Mouse (Mus musculus): ENCODE measurements around the gene Nucb2.
A peak's percentile ranks its signal among the peaks of the same experiment; 100 is the strongest.

Gene Nucb2

DNA sequence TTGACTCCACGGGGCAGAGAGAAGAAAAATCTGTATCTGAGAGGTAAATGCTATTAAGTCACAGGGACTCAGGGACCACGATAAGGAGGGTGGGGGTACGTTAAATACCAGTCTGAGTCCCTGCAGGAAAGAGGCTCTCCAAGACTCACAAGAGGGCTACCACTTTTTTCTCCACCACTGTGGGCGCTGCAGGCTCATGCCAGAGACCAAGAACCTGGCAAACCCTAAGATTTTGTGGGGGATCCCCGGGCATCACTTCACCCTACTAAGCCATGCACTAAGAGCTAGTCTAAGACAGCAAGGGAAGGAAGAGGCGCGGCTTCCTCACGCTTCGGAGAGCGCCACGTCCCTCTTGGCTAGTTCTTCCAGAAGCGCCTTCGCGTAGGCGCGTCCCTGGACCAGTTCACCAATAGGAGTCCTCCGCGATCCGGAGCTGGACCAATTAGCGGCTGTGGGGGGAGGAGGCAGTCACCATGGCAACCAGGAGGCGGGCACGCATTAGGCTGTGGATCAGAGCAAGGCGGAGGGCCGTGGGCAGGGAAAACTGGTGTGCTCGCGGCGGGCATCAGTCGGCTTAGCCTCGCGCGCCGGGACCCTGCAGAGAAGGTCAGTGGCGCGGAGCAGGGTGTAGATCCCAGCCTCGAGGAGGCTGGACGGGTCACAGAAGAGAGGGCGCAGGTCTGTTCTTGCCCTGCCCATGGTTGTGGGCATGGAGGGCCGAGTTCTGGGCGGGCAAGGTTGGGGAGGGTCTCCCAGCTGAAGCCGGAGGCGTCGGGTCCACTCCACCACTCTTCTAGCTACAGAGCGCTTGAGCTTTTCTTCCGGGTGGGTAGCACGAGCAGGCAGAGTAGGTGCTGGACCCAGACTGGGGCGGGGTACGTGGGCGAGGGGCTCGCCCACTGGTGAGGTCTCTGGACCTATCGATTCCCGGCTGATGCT lies at the start of gene Nucb2:
TSS of gene Nucb2 (plus strand) at position 491 of the 939 bp plus-strand sequence.
- DNase-seq = peak; percentile 99

DNA sequence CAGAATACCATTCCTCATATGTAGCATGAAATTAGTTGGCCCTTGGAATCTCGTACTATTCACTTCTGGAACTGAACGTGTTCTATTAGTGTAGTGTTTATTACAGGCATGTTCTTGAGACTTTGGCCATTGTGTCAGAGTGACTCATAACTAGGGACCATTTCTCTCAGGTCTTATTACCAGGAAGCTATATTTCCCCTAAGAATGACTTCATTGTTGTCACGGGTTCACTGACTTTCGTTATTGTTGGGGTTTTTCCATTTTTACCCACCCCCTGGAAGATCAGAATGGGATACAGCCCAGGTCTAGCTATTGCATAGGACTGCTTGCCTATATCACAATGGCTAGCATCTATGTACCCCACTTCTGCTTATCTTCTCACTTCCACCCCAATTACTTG lies 47.2 kb upstream of the Nucb2 start:
- DNase-seq = no peak

DNA sequence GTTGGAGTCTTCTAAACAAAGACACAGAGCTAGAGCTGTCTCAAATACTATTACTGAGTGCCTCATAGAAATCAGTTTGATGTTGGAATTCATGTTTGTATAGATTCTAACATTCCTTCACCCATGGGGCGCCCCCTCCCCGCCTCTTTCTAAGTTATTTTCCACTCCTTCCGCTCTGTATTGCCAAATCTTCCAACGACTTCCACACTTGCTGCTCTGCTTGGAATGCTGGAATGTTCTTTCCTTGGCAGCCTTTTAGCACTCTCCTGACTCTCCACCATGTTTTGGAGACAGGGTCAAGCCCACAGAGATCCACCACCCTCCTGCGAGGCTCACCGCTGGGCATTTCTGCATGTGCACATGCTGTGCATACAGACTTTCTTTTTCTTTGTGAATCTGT lies 46.8 kb upstream of the Nucb2 start:
- peak; percentile 25 for DNase-seq

DNA sequence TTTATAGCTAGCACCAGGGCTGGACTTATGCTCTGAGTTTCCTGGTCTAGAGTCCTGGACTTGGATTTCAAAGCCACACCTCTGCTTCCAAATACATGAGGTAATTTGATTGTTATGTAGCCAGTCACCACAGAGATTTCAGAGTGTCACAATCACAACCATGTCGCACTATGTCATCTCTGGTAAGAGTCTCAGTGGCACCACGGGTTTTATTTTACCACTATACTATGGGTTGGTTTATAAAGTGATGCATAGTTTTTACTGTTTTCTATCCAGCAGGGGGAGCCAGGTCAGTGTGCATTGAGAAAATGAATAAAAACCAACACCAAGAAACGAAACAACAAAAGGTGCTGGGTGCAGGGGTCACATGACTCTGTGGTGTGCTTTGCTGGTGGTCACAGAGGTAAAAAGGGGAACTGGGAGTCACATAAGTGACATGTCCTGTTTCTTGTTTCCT lies 45.2 kb upstream of the Nucb2 start:
- peak; percentile 51 for DNase-seq

DNA sequence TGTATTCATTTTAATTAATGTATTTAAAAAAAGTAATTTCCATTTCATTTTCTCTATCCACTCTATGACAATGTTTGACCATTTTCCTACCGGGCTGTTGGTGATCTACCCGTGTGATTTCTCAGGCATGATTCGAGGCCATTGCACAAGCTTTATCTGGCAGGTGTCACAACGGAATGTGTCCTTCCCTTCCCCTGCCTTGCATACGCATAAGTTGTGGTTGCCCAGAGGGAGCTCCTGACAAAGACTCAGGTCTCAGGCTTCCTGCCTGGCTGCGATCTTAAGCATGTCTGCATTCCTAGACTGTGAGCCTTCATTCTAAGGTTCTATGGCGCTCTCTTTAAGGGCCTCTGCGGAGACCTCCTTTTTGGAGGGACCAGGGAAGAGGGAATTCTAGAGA lies 42.1 kb upstream of the Nucb2 start:
- DNase-seq = peak; percentile 19

DNA sequence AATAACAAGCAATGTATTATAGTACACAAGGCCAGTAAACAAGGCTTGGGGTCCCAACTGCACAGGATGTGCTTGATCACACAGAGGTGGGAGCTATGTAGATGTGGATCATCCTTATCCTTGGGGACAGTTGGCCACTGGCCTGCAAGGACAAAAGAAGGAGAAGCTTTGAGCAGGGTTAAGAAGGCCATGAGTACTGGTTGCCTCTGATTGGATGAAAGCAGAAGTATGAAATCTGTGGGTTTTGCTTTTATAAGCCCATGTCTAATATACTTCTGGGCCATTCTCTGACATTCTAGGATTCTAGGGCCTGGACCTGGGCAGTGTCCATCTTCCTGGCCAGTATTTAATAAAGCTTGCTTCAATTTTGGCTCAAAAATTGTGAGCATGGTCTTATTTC lies 28.3 kb upstream of the Nucb2 start:
- no peak for DNase-seq

DNA sequence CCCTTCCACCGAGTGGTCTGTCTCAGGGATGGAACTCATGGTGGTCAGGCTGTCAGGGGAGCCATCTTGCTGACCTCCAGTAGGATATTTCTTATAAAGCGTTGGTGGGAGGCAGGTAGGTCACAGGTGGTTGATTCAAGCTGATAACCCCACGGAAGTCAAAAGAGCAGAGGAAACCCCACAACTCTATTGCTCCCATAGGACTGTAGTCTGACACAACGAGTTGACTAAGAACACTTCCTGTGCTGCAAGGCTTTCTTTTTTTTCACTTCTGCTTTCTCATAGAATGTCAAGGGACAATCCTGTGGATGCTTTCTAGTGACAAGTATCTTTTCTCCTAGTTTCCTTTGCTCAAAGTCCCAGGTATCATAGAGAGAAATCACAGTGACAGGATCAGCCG lies 27.9 kb upstream of the Nucb2 start:
- DNase-seq = no peak

DNA sequence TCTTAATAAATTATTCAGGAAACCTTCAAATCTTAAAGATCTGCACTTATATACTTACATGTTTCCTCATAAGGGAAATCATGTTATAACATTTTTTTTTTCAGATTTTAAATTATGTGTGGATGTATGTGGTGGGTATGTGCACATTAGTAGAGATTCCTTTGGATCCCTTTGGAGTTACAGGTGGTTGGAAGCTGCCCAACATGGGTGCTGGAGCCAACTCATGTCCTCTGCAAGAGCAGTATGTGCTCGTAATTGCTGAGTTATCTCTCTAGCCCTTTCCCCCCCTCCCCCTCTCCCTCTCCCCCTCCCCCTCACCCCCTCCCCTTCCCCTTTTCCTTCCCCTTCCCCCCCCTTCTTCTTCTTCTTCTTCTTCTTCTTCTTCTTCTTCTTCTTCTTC lies 21.1 kb upstream of the Nucb2 start:
- no peak for DNase-seq

DNA sequence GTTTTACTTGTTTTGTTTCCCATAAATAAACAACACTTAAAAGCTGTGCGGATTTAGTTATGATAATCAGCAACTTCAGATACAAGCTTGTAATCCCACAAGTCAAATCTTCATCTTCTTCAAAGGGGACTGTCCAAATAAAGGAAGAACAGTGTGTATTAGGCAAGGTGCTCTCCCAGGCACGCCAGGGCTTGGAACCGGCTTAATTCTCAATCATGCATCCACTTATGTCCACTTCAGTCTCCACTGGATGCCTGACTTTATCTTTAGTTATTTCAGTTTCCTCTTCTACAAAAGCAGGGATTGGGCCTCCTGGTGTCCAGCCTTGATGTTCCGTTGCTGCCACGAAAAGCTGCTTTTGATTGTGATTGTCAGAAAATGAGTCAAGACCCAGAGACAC lies 20.4 kb upstream of the Nucb2 start:
- no peak for DNase-seq

DNA sequence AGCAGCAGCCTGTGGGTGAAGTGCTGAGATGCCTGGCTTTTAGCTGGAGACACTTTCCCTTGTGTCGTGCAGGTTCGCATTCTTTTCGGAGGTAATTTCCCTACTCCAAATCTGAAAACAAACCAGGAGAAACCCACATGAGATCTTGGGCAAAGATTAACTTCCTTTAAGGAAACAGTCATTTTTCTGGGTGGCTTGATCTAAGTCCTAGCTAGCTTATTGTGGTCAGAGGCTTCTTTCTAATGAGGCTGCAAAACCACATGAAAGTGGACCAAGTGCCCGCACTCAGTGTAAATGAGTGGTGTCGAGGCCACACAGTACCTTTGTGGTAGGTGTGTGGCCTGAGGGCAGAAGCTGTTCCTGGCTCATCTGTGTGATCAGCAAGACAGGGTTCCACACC lies 20.0 kb upstream of the Nucb2 start:
- no peak for DNase-seq

DNA sequence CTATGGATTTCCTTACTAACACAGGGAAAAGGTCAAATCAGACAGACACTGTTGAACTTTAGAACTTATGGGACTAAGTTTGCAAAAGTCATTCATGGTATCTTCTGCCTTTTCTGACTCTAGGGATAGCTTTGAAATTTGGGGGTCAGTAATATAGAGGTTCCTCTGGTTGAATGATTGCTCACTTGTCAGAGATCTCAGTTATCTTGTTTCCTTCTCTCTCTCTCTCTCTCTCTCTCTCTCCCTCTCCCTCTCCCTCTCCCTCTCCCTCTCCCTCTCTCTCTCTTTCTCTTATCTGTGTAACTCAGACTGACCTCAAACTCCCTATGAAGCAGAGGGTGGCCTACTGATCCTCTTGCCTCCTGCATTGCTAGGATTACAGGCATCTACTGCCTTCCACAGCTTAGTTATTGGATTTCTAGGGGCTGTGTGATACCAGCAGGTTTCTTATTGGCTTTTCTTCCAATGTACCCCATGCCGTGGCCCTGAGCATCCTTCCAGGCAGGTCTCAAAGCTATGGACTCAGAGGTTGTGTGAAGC lies 19.0 kb upstream of the Nucb2 start:
- no peak for DNase-seq

DNA sequence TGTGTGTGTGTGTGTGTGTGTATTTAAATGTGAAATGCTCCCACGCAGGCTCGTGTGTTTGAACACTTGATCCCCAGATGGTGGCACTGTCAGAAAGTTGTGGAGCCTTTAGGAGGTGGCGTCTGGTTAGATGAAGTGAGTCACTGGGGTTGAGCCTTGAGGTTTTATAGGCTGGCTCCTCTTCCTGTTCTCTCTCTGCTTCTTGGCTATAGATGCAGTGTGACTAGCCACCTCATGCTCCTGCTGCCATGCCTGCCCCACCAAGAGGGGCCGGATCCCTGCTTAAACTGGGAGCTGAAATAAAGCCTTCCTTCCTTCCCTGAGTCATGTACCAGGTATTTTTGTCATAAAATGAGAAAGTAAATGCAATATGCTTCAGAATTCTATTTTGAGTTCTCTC lies 13.1 kb upstream of the Nucb2 start:
- DNase-seq = no peak

DNA sequence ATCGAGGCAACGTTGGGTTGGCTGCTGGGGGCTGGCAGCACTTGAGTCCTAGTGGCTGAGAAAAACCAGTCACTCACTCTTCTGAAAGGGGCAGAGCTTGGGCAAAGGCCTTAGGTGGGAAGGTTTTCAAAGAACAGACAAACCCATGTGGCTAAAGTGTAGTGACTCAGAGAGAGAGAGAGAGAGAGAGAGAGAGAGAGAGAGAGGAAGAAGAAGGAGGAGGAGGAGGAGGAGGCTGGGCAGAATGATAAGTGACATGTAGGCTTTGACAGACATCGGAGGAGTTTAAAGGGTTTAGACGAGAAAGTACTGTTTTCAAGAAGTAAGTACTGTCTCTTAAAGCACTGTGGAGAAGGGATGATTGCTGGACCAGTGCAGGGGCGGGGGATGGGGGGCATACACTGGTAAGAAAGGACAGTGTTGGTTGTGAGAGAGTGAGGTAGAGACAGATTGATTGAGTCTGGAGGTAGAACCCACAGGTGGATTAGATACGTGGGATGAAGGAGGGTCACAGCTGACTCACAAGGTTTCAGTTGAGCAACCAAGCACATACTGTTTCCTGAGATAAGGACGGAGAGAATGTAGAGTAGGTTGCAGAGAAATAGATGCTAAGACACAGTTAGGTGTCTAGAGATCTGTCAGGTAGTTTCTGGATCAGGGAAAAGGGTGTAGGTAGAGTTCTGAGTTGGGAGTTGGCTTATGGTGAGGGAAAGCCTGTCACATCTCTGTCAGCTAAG lies 10.7 kb upstream of the Nucb2 start:
- no peak for DNase-seq

DNA sequence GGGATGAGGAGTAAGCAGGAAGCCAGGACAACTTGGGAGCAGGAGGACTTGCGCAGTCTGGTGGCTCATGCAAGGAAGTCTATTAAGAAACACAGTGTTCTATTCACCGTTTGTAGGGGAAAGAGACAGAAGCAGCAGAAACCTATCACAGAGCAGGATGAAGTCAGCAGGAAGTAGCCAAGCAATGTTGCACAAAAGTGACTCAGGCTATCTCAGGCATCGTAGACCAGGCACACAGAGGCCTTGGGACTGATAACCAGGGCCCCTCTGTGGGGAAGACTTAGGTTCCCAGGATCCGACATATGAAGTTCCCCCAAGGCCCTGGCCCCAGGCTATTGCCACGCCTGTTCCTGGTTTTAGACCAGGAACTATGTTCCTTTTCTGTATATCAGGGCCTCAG lies 9.6 kb upstream of the Nucb2 start:
- DNase-seq = no peak

DNA sequence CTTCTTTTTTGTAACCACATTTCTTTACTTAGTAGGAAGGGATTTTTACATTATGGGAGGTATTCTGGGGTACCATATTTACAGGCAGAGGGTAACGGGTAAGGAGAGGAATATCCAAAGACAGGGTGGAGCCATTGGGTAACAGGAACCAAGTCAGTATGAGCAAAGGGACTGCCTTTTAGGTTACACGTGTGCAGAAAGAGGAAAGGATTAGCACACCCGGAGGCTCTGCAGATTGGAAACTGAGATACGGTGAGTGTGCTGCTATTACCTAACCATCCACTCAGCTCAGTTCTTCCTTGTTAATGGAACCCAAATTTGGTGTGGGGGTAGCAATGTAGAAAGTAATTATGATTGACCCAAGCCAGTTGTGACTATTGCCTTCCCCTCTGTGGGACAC lies 7.4 kb upstream of the Nucb2 start:
- DNase-seq = no peak

DNA sequence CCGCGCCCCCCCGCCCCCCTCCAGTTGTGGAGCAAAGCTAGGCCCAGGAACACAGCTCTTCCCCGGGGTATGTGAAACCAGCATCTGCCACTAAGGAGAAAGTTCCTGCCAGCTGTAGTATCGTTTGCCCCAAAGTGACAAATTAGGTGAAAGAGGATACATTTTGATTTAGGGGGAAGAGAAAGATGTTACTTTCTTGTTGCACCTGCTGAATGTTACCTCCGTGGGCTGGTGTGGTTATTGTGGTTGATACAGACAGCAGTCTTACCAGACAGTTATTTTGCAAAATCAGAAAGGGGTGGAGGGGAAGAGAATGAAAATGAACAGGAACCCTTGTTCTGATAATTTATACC lies 625 bp downstream of the Nucb2 start:
- no peak for DNase-seq

DNA sequence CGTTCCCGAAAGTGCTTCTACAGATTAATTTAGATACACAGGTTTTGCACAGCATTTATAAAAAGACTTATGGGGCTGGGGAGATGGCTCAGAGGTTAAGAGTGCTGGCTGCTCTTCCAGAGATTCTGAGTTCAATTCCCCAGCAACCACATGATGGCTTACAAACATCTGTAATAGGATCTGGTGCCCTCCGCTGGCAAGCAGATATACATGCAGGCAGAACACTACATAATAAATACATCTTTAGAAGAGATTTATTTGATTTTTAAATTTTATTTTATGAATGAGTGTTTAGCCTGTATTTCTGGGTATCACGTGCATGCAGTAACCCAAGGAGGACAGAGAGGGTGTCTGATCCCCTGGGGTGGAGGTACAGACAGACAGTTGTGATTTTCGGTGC lies 9.9 kb downstream of the Nucb2 start:
- DNase-seq = no peak

DNA sequence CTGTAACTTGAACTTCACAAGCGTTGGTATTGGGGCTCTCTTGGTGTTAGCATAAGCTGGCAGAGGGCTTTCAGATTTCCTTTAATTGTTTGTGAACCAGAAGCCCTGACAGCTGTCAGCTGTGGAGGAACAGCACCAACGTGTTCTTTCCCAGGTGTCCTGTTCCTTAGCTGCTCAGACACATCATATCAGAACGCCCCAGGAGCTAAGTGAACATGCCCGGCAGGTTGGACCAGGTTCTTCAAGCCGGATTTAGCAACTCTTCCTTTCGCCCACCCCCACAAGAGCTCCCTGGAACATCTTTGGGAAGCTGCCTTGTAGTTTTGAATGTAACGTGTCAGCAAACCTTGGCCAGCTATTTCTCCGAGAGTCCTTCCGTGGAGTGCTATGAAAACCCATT lies 10.4 kb downstream of the Nucb2 start:
- DNase-seq = peak; percentile 38

DNA sequence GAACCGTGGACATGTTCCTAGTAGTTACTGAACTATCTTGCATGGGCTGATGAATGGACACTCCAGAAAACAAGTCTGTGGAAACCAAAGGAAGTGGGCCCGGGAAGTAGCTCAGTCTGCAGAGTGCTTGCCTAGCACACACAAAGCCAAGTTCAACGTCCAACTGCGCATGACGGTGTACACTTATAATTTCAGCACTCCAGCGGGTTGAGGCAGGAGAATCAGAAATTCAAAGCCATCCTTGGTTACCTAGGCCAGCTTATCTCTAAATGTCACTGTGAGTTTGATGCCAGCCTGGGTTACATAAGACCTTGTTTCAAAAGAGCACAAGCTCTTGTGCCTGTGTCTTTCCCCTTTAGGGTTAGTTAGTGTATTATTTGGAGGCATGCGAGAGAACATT lies 10.9 kb downstream of the Nucb2 start:
- DNase-seq = no peak

DNA sequence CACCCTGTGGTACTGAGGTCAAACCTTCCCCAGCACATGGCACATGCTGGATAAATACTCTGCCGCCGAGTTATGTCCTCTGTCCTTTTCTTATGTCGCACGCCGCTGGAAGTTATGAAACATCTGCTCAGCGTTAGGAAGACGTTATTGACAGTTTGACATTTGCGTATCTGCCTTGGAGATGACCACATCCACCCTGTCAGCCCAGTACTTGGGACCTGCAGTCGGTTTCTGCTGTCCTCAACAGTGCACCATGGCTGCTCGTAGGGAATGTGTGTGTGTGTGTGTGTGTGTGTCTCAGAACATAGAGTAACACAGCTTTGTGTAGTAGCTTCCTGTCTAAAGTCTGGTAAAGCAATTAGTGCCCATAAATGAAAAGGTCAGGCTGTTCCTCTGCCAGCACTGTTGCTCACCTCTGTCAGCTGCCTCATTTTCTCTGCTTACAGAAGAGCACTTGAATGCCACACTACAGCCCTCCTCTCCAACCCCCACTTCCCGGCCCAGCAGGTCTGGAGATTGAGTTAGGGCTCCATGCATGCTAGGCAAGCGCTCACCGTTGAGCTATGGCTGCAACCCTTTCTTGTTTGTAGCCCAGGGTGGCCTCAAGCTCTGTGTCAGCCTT lies 11.5 kb downstream of the Nucb2 start:
- DNase-seq = no peak

DNA sequence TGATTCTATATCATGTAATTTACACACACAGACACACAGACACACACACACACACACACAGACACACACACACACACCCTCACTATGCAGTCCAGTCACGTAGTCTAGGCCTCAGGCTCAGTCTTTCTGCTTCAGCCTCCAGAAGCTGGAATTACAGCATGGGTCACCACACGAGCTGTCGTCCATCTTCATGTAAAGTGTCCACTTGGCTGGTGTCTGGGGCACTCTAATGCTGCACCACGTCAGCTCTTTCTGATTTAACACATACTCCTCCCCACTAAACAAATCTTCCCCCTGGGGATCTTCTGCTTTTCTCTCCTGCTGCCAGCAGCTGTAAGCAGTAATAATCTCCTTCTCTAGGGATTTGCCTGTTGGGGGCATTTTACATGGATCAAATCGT lies 13.1 kb downstream of the Nucb2 start:
- no peak for DNase-seq

DNA sequence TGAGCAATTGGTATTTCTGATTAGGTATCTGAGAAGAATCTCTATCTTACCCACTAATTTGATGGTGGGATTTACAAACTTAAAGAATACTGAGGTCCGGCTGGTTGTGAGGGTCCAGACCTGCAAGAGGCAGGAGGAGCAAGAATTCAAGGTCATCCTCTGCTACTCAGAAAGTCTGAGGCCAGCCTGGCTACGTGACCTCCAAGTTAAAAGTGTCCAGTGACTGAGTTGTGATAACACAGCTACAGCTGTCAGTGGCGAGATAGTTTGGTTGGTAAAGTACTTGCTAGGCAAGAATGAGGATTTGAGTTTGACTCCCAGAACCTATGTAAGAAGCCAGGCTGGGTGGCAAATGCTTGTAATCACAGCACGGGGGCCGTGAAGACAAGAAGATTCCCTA lies 14.0 kb downstream of the Nucb2 start:
- no peak for DNase-seq

DNA sequence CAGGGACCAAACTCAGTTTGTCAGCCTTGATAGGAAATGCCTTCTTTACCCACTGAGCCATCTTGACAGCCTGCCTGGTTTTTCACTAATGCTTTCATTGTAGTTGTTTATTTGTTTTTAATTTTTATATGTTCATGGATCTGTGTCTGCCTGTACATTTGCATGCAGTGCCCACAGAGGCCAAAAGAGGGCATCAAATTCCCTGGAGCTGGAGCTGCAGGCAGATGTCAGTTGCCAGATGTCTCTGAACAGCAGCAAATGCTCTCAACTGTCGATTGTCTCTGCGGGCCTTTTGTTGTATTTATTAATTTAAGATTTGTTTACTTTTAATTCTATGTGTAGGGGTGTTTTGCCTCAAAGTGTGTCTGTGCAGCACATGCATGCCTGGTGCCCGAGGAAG lies 15.6 kb downstream of the Nucb2 start:
- DNase-seq = peak; percentile 24

DNA sequence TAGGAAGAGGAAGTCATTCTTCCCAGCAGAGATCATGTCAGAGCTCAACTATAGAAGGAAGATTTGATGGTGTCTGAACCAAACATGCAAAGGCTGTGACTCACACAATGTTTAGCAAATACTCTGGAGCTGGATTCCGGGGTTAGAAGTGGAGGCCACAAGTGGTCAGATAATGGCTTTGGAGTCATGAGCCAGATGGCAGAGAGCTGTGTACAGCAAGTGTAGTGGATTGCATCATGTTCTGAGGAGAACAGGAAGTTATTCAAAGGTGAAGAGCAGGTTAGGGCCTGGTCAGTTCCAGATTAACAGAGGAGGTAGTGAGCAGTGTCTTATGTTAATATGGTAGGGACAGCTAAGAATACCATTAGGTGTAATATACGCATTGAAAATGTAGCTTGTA lies 20.4 kb downstream of the Nucb2 start:
- peak; percentile 55 for DNase-seq
